Mouse (Mus musculus) urinary bladder, adult 2 months (tissue): ENCODE data around the gene Nup205. TPM values are rescaled to one million over a fixed set of nuclear protein-coding genes. Genes with fewer than 3 reads are reported as not detected.

ENCODE experiments used
- DNase-seq: peaks from one replicate; pipeline ENCODE4 v3.0.0; 2022; ENCODE audit warnings: low spot score
- polyA plus RNA-seq: library from polyadenylated mRNA; depleted of rRNA; stranded (reverse); fragments of >200 nt; gene quantifications from 2 replicates; pipeline ENCODE4 v1.2.3, GENCODE M21; 2012

Gene Nup205
- polyA plus RNA-seq, 1 experiment = 19.3 TPM

GRCm38 (mm10) chr6:35251807-35252476 lies 74.7 kb downstream of the Nup205 start:
- DNase-seq = no peak

GRCm38 (mm10) chr6:35252477-35253346 lies 75.5 kb downstream of the Nup205 start:
- peak; percentile 84 for DNase-seq

- no peak for DNase-seq
Measured at GRCm38 (mm10) chr6:35253474-35253873, 76.3 kb downstream of the Nup205 start.

DNA sequence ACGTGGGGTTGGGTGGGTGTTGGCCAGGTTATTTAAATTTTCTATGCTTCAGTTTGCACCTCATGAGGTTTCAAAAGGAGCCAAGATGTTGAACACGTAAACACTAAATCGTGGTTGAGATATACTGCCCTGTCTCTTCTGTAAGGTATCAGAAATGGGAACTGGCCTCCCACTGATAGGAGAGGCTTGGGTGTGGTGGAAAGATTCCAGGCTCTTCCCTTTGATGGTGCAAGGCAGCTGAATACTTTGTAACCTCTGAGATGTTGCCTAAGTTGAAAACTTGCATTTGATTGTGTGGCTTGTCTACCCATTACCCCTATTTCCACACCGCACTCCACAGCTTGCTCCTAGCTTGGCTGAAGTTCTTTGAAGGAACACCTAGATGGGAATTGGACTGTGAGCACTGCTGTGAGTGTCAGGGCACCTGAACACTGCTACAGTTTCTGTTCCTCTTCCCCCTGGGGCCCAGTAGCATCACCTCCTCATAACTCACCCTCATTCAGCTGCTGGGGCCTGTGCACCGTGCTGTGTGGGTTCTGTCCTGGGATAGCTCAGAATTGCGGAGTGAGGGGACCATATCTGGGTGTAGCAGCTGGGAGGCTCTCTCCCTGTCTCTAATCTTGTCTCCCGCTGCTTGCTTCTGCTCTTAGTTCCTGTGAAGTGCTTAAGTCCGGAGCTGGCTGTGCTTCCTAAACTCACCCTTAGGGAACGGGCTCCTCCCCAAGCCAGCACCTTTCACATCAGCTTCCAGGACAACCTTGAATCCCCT lies 77.1 kb downstream of the Nup205 start:
- DNase-seq = no peak

DNA sequence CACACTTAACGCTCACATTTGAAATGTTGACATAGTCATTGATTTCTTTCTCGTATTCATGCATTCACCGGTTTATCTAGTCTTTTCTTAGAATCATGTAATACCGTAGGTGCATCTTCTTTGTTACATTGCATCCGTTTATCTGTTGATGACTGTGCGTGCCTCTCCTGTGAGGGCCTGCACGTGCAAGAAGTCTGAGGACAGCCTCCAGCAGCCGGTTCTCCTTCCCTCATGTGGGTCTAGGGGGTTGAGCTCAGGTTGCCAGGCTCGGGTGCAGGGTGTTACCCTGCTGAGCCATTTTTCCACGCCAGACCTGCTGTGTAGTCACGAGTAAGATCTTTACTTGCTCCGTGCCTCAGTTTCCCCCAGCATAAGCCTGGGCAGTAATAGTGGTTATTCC lies 77.8 kb downstream of the Nup205 start:
- DNase-seq = no peak

DNA sequence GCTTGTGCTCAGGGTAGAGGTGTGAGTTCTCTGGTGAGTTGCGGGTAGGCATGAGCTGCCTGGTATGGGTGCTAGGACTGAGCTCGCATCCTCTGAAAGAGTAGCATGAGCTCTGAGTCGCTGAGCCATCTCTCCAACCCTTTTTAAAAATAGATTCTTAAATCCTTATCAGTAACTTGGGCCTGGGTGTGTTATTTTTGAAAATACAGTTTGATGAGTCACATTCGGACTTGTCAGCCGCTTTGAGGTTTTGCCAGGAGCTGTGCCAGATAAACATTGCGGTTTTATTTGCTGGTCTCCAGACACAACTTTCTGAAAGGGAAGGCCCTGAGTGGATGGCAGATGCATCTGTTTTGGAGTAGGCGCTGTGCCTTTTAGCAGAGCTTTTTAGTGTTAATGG lies 79.5 kb downstream of the Nup205 start:
- no peak for DNase-seq

DNA sequence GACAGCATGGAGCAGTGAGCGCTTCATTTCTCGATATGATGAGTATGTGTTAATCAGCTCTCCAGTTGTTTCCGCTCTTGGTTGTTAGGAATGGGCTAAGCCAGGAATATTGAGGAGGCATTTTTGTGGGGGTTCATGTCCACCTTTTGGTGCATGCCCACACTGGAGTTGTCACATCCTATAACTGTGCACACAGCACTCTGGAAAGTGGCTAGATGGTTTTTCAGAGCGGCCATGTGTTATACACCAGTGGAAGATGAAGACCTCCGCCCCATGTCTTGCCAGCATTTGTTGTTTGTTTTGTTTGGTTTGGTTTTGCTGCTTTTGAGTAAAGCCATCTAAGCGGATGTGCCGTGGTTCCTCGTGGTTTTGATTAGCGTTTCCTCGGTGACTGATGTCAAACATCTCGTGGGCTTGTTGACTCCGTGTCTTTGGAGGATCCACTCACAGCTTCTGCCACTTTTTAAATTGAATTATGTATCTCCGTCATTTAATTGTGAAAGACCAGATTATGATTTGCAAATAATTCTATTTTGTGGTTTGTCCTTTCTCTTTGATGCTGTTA lies 80.5 kb downstream of the Nup205 start:
- DNase-seq = no peak

DNA sequence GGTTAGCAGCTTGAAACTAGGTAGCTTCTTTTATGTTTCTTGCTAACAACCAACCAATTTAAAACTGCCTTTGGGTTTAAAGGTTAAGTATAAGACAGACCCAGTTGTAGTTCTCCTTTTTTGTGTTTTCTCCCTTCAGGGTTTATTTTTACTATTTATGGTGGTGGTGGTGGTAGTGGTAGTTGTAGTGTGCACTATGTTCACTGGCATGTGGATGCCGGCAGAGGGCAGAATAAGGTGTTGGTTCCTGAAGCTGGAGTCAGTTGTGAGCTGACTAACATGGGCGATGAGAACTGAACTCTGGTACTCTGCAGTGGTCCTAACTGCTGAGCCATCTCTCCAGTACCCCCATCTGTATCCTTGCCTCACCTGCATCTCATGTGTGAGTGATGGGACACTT lies 81.7 kb downstream of the Nup205 start:
- DNase-seq = no peak

- no peak for DNase-seq
Measured at GRCm38 (mm10) chr6:35259526-35259925, 82.3 kb downstream of the Nup205 start.

- DNase-seq = no peak
Measured at GRCm38 (mm10) chr6:35260531-35260930, 83.3 kb downstream of the Nup205 start.

DNA sequence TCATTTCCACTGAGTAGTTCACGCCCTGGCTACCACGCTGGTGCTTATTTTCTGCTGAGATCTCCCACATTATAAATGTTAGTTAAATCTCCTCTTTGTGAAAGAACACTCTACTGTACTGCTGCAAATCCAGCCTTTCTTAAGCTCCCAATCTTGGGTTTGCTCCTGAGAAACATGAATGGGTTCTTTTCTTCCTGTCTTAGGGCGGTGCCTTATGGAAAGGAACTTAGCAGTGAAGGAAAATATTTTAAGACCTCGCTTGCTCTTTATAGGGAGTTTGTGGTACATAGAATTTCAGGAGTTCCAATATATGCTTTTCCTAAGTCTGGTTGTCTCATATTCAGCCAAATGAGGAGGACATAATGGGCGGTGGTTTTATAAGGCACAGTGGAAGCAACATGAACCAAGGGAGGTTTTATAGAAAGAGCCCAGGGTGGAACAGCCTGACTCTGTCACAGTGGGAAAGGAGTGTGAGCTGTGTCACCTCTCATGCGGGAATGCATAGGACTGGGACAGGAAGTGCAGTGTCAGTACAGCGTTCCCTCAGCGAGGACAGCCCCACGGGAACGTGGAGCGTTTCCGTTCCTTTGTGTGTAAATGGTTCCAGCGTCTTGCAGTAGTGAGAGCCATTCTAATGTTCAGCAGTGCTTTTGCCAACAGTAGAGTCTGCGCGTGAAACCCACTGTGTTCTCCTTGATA lies 88.5 kb downstream of the Nup205 start:
- DNase-seq = no peak

- no peak for DNase-seq
Measured at GRCm38 (mm10) chr6:35268711-35269110, 91.5 kb downstream of the Nup205 start.

DNA sequence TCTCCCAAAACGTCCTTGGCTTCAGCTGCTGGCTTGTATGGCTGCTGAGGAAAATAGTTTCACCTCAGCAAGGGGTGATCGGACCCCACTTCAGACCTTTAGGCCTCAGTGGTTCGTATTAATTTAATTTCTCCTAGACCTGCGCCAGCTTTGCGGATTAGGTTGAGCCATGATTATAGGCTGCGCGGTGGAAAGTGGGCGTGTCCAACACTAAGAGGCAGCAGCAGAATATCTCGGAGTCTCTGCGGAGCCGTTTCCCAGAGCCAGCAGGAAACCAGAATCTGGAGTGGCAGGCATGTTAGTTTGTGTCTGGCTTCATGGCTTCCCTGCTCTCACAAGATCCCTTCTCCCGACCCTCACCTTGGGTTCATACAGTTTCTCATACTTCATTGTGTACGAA lies 92.4 kb downstream of the Nup205 start:
- no peak for DNase-seq

- DNase-seq = no peak
Measured at GRCm38 (mm10) chr6:35271094-35271855, 94.1 kb downstream of the Nup205 start.

- no peak for DNase-seq
Measured at GRCm38 (mm10) chr6:35271868-35272765, 94.9 kb downstream of the Nup205 start.

DNA sequence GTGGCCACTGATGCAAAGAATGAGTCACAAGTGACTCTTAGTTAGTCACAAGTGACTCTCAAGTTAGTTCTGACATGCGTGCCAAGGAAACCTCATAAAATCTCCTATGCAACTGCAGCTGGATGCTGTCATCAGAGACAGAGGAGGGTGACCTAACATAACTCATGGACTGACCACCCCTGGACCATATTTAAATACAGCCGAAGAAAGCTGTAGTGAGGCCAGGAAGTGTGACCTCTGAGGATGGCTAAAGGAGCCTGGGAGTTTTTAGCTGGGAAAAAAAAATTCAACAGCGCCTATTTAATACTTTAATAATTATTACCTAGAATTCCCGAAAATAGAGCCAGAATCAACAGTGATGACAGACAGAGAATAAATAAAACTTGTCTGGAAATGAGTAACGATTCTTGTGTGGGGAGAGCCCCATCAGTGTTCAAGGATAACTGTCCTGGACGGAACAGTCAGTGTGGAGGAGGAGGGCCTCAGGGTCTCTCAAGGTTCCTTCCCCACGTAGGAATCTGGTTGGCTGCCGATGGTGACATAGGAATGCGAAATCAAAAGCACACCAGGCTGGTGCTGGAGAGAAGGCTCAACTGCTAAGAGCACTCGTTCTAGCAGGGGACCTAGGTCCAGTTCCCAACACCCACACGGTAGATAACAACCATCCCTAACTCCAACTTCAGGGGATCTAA lies 96.3 kb downstream of the Nup205 start:
- DNase-seq = no peak

- DNase-seq = no peak
Measured at GRCm38 (mm10) chr6:35277903-35278587, 100.8 kb downstream of the Nup205 start.

DNA sequence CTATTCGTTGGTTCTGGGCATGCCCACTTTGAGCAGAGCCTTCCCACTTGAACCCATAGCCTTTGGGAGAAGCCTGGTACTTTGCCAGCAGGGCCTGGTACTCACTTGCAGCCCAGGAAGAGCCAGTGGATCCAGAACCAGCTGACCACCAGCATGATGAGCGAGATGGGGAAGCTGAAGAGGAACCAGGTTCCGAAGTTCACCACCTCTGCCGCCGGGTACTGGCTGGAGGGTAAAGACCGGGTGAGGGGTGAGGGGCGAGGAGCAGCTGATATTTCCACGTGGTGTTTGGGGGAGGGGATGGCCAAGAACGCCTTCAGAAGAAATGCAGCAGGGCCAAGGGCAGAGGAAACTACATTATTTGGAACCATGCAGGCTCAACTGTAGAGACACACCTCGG lies 102.1 kb downstream of the Nup205 start:
- no peak for DNase-seq
